Mouse (Mus musculus) adrenal gland, adult 2 months (tissue): ENCODE results near the gene Dpp7. TPM values are rescaled to one million over a fixed set of nuclear protein-coding genes. Genes with fewer than 3 reads are reported as not detected.

Experiments
- DNase-seq: peaks from one replicate; pipeline ENCODE4 v3.0.0; 2021
- polyA plus RNA-seq: library from polyadenylated mRNA; depleted of rRNA; stranded (reverse); fragments of >200 nt; gene quantifications from 2 replicates; pipeline ENCODE4 v1.2.3, GENCODE M21; 2012; rRNA removed
- total RNA-seq, 2 experiments: library from RNA; stranded (reverse); gene quantifications; 2 replicates each; pipeline ENCODE4 v1.2.3; 2021

Gene Dpp7
- total and polyA plus RNA-seq, 3 experiments: 34.2 to 55.0 (median 38.5) TPM

DNA sequence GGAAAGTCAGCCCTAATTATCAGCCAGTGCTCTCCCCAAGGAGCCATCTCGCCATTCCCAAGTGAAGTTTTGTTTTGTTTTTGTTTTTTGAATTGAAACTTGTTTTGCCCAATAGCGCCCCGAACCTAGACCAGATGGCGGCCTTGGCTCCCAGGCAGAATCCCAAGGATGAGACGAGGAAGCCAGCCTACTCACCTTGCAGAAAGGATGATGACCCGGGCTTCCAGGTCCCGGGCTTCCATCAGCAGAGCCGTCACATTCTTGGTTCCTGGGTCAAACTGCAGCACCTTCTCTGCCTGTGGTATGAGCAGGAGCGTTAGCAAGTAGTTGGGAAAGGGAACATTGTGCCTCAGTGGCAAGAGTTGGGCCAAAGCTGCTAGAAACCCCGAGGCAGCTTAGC, 46.0 kb downstream of the Dpp7 start:
- DNase-seq: no peak

DNA sequence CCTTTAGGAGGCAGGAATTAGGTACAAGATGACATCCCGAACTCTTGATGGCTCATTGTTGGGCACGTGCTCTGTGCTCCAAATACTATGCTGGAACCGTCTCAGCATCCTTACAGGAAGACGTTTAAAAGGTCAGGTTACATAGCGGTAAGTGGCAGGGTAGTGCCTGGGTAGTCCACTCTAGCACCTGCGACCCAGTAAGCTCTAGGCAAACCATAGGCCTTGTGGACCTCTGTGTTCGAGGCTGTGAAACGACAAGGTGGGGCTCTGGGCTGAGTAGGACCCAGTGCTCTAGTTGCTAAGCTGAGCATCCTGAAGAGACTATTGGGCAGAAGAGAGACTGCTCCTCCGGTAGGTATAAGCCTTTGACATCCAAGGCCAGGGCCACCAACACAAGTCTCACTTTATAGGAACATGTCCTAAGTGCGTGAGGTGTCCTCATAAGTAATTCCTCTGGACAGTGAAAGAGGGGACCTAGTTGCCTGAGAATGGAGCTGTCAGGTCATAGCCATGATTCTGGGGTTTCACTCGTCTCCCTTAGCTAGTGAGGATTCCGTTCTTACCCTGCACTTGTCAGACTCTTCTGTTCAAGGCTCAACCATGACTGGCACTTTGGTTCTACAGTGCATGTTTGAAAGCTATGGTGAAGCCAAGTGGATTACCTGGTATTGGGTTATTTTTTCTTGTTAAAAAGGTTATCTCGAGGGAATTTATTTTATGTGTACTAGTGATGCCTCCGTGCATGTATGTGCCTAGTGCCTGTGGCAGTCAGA, 50.4 kb downstream of the Dpp7 start:
- no peak for DNase-seq

DNA sequence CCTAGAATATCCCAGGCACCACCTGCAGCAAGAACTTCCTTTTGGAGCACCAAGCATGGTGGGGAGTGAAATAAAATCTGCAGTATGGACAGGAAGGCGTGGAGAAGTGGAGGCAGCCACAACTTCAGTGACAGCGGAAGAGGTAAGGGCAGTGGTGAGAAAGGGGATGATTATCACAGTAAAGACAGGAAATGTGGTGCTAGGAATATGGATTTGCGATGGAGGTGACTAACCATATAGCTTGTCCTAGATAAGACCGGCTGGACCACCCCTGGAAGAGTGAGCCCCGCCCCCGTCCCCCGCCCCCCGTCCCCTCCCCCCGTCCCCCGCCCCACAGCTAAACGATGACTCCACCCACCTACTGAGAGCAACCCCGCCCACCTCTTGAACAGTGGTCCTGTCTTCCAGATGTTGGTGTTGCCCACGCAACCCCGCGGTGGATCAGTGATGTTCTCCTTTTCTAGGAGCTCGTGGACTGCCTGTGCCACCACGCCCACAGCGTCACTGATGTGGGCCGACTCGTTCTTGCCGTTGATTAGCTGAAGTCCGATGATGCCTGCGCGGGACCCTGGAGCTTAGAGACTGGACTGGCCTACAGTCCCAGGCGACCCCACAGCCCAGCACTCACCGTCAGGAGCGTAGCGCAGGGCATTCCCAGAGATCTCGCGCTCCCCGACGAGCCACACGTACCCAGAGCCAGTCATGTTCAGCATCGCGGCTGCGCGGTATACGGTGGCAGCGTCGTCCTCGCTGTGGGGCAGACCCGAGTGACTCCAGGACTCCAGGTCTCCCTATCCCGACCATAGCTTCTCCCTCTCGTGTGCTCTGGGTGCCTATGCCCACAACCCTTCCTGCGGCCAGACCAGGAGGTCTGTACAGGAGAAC, 51.3 kb downstream of the Dpp7 start:
- DNase-seq: peak; percentile 24

DNA sequence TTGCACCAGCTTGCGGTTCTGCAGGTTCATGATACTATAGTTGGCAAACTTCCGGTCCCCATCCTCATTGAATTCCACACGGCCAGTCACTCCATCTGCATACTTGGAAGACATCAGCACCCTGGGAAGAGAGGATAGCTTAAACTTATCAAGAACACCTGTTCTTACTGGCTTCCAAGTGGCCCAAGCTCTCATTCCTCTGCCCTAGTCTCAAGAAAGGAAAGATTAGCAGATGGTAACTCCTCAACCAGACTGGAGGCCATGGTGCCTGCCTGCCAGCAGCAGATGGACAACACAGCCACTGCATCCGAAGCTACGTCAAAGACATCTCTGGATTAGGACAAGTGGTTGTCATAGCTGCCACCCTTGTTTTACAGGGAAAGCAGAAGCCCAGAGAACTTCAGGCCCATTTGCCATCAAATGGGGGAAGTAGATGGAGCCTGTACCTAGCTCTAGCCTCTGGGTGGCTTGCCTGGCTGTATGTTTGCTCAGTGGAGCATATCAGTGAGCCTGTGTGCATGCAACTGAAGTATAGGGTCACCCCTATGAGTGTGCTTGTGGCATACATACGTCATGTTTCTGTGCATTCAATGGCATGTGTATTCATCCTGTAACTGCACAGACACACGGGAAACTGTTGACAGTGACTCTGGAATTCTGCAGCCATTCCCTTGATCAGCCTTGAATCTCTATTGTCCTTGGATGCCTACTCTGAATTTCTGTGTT, 52.1 kb downstream of the Dpp7 start:
- no peak for DNase-seq

DNA sequence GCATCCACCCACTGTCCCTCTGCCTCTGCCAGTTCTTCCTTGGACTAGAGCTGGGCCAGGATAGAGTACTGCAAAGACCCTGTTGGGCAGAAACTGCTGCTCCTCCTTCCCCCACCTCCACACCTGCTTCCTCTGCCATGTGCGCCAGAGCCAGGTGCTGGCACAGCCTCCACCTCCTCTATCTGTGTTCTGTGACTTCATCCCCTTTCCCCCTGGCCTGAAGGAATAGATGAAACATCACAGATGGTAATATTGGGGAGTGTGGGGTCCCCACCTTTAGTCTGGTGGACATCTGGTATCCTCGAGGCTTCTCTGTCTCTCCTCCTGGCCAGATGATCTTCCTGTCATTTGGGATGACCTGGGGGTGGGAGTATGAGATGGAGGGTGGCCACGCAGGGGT, 52.7 kb downstream of the Dpp7 start:
- DNase-seq: no peak

Other genes with a start within 250 kb of the Dpp7 start
Only the 30 nearest of the 36 such genes appear.
- 10 to 100 TPM; 21.9 to 24.2 TPM for gene Tor4a, start 159.5 kb downstream of the Dpp7 start, total RNA-seq
- 51.3 and 60.0 TPM in 2 replicates for gene Tor4a, start 159.5 kb downstream of the Dpp7 start, polyA plus RNA-seq
- gene Nelfb, start 144.9 kb downstream of the Dpp7 start, total RNA-seq: 10 to 100 TPM; 36.3 to 57.4 TPM
- gene Nelfb, start 144.9 kb downstream of the Dpp7 start, polyA plus RNA-seq: 37.5 and 38.2 TPM in 2 replicates
- not detected for gene Stpg3, start 141.7 kb downstream of the Dpp7 start, total RNA-seq
- not detected in 2 replicates for gene Stpg3, start 141.7 kb downstream of the Dpp7 start, polyA plus RNA-seq
- not detected for gene Fam166a, start 137.6 kb downstream of the Dpp7 start, total RNA-seq
- 0.15 and 0.16 TPM in 2 replicates for gene Fam166a, start 137.6 kb downstream of the Dpp7 start, polyA plus RNA-seq
- gene Tubb4b, start 131.7 kb downstream of the Dpp7 start, total RNA-seq: 100 to 1,000 TPM; 303 to 312 TPM
- gene Tubb4b, start 131.7 kb downstream of the Dpp7 start, polyA plus RNA-seq: 210 and 267 TPM in 2 replicates
- not detected for gene Slc34a3, start 122.0 kb downstream of the Dpp7 start, total RNA-seq
- not detected in 2 replicates for gene Slc34a3, start 122.0 kb downstream of the Dpp7 start, polyA plus RNA-seq
- not detected for gene Rnf224, start 119.6 kb downstream of the Dpp7 start, total RNA-seq
- not detected in 2 replicates for gene Rnf224, start 119.6 kb downstream of the Dpp7 start, polyA plus RNA-seq
- 1 to 10 TPM; 6.7 to 8.5 TPM for gene Rnf208, start 114.1 kb downstream of the Dpp7 start, total RNA-seq
- 25.8 and 36.4 TPM in 2 replicates for gene Rnf208, start 114.1 kb downstream of the Dpp7 start, polyA plus RNA-seq
- gene Cysrt1, start 113.9 kb downstream of the Dpp7 start, total RNA-seq: not detected
- 0.12 TPM in 1 of 2 replicates, not detected in the other for gene Cysrt1, start 113.9 kb downstream of the Dpp7 start, polyA plus RNA-seq
- gene AL732309.1, start 109.5 kb downstream of the Dpp7 start, total RNA-seq: 1 to 10 TPM; 3.1 to 3.2 TPM
- gene AL732309.1, start 109.5 kb downstream of the Dpp7 start, polyA plus RNA-seq: 21.7 and 22.6 TPM in 2 replicates
- 10 to 100 TPM; 23.9 to 32.0 TPM for gene Tmem203, start 100.9 kb downstream of the Dpp7 start, total RNA-seq
- 114 and 116 TPM in 2 replicates for gene Tmem203, start 100.9 kb downstream of the Dpp7 start, polyA plus RNA-seq
- 10 to 100 TPM in 1 of 2 experiments, 1 to 10 TPM in 1; 10.0 to 13.1 TPM for gene Tprn, start 93.7 kb downstream of the Dpp7 start, total RNA-seq
- 13.6 and 14.6 TPM in 2 replicates for gene Tprn, start 93.7 kb downstream of the Dpp7 start, polyA plus RNA-seq
- gene Ssna1, start 83.9 kb downstream of the Dpp7 start, total RNA-seq: 10 to 100 TPM; 37.6 to 46.1 TPM
- gene Ssna1, start 83.9 kb downstream of the Dpp7 start, polyA plus RNA-seq: 55.2 and 62.1 TPM in 2 replicates
- 10 to 100 TPM; 78.8 to 82.7 TPM for gene Anapc2, start 83.9 kb downstream of the Dpp7 start, total RNA-seq
- gene Anapc2, start 83.9 kb downstream of the Dpp7 start, polyA plus RNA-seq: 93.1 and 110 TPM in 2 replicates
- not detected for gene Tmem210, start 68.2 kb downstream of the Dpp7 start, total RNA-seq
- not detected in 2 replicates for gene Tmem210, start 68.2 kb downstream of the Dpp7 start, polyA plus RNA-seq
- not detected for gene Lrrc26, start 66.4 kb downstream of the Dpp7 start, total RNA-seq
- not detected in 2 replicates for gene Lrrc26, start 66.4 kb downstream of the Dpp7 start, polyA plus RNA-seq
- 10 to 100 TPM in 1 of 2 experiments, 1 to 10 TPM in 1; 8.3 to 13.3 TPM for gene Grin1, start 37.2 kb downstream of the Dpp7 start, total RNA-seq
- gene Grin1, start 37.2 kb downstream of the Dpp7 start, polyA plus RNA-seq: 15.3 and 16.4 TPM in 2 replicates
- 10 to 100 TPM; 53.6 to 59.9 TPM for gene Man1b1, start 24.0 kb downstream of the Dpp7 start, total RNA-seq
- gene Man1b1, start 24.0 kb downstream of the Dpp7 start, polyA plus RNA-seq: 10.3 and 13.5 TPM in 2 replicates
- 10 to 100 TPM; 15.0 to 22.7 TPM for gene Uap1l1, start 9.3 kb upstream of the Dpp7 start, total RNA-seq
- 28.4 and 41.5 TPM in 2 replicates for gene Uap1l1, start 9.3 kb upstream of the Dpp7 start, polyA plus RNA-seq
- gene Sapcd2, start 16.0 kb upstream of the Dpp7 start, total RNA-seq: under 1 TPM in 1 of 2 experiments, not detected in 1; 0.23 TPM
- 3.9 and 4.4 TPM in 2 replicates for gene Sapcd2, start 16.0 kb upstream of the Dpp7 start, polyA plus RNA-seq
- gene Entpd2, start 39.5 kb upstream of the Dpp7 start, total RNA-seq: 1 to 10 TPM; 3.7 to 7.2 TPM
- 21.1 and 24.7 TPM in 2 replicates for gene Entpd2, start 39.5 kb upstream of the Dpp7 start, polyA plus RNA-seq
- gene Npdc1, start 43.0 kb upstream of the Dpp7 start, total RNA-seq: 100 to 1,000 TPM; 128 to 145 TPM
- gene Npdc1, start 43.0 kb upstream of the Dpp7 start, polyA plus RNA-seq: 685 and 775 TPM in 2 replicates
- gene Fut7, start 66.9 kb upstream of the Dpp7 start, total RNA-seq: under 1 TPM in 1 of 2 experiments, not detected in 1; 0.24 TPM
- gene Fut7, start 66.9 kb upstream of the Dpp7 start, polyA plus RNA-seq: 0.10 and 0.40 TPM in 2 replicates
- gene Abca2, start 72.3 kb upstream of the Dpp7 start, total RNA-seq: 10 to 100 TPM; 32.1 to 42.7 TPM
- gene Abca2, start 72.3 kb upstream of the Dpp7 start, polyA plus RNA-seq: 86.8 and 118 TPM in 2 replicates
- gene Clic3, start 100.5 kb upstream of the Dpp7 start, total RNA-seq: under 1 TPM in 1 of 2 experiments, not detected in 1; 0.66 TPM
- 1.6 and 3.4 TPM in 2 replicates for gene Clic3, start 100.5 kb upstream of the Dpp7 start, polyA plus RNA-seq
- gene Paxx, start 104.7 kb upstream of the Dpp7 start, total RNA-seq: 10 to 100 TPM; 33.3 to 35.2 TPM
- 85.9 and 124 TPM in 2 replicates for gene Paxx, start 104.7 kb upstream of the Dpp7 start, polyA plus RNA-seq
- gene Ptgds, start 113.7 kb upstream of the Dpp7 start, total RNA-seq: 1 to 10 TPM; 2.5 to 2.7 TPM
- gene Ptgds, start 113.7 kb upstream of the Dpp7 start, polyA plus RNA-seq: 4.9 and 5.6 TPM in 2 replicates
- gene Lcn12, start 137.6 kb upstream of the Dpp7 start, total RNA-seq: not detected
- gene Lcn12, start 137.6 kb upstream of the Dpp7 start, polyA plus RNA-seq: not detected in 2 replicates
- gene Fbxw5, start 144.4 kb upstream of the Dpp7 start, total RNA-seq: 10 to 100 TPM; 83.9 to 89.5 TPM
- 34.4 and 64.3 TPM in 2 replicates for gene Fbxw5, start 144.4 kb upstream of the Dpp7 start, polyA plus RNA-seq
- 1 to 10 TPM; 1.5 to 2.0 TPM for gene C8g, start 145.4 kb upstream of the Dpp7 start, total RNA-seq
- gene C8g, start 145.4 kb upstream of the Dpp7 start, polyA plus RNA-seq: 2.7 and 3.0 TPM in 2 replicates